Mouse (Mus musculus) forebrain, embryonic 13.5 days (tissue): ENCODE data around the gene Mpzl1. TPM values are rescaled to one million over a fixed set of nuclear protein-coding genes. Genes with fewer than 3 reads are reported as not detected.

Source experiments
- polyA plus RNA-seq: library from polyadenylated mRNA; unstranded; fragments of >200 nt; fragmentation: Nextera tagmentation; extraction: Ambion mirVana; gene quantifications from 2 replicates; pipeline ENCODE4 v1.2.1, GENCODE M21; 2015

The Mpzl1 gene
- polyA plus RNA-seq, 1 experiment from 2014 or later = 131 TPM

Other genes with a start within 250 kb of the Mpzl1 start
- 9.1 and 10.4 TPM in 2 replicates for gene Dcaf6, start 174.1 kb downstream of the Mpzl1 start, polyA plus RNA-seq
- 136 and 167 TPM in 2 replicates for gene Mpc2, start 173.9 kb downstream of the Mpzl1 start, polyA plus RNA-seq
- 0.15 and 0.39 TPM in 2 replicates for gene Adcy10, start 149.4 kb downstream of the Mpzl1 start, polyA plus RNA-seq
- 6.5 and 7.0 TPM in 2 replicates for gene Rcsd1, start 75.2 kb upstream of the Mpzl1 start, polyA plus RNA-seq
- 21.2 and 21.5 TPM in 2 replicates for gene Creg1, start 129.2 kb upstream of the Mpzl1 start, polyA plus RNA-seq
- gene Cd247, start 154.1 kb upstream of the Mpzl1 start, polyA plus RNA-seq = 0.63 and 2.2 TPM in 2 replicates